ENCODE assay signal across 8 mouse cellular contexts in genomic region chr2:79635426-79636291, GRCm38 (mm10). TPM values are rescaled to one million over a fixed set of nuclear protein-coding genes. Genes with fewer than 3 reads are reported as not detected.
DNase-seq lines count a peak whose midpoint lies in the region; ATAC-seq lines count a peak whose summit lies in the region.

No protein-coding gene starts in this region.

- peak overlapping the region; percentile 93 for H3K9ac ChIP-seq in intestine, embryonic 15.5 days
- H3K9ac ChIP-seq in midbrain, embryonic 11.5 days (ENCODE audit: low read length), result peak overlapping the region; percentile 79

- no peaks in the 10 kb centered on the region for H3K27me3 ChIP-seq in intestine, embryonic 15.5 days (replicated peaks)
- H3K27me3 ChIP-seq in midbrain, embryonic 11.5 days (ENCODE audit: control insufficient read depth, insufficient read depth, low read length), result peaks cover 2% of the 10 kb centered on the region; the same call in 1 of the 2 replicates

- H3K27ac ChIP-seq in intestine, embryonic 15.5 days, result peak overlapping the region; percentile 76
- H3K27ac ChIP-seq in midbrain, embryonic 11.5 days (ENCODE audit: low read depth, low read length), result peak overlapping the region; percentile 30; the same call in 1 of the 2 replicates

- H3K9me3 ChIP-seq in intestine, embryonic 15.5 days, result no peaks in the 10 kb centered on the region
- H3K9me3 ChIP-seq in midbrain, embryonic 11.5 days (ENCODE audit: control insufficient read depth, low read length), result no peaks in the 10 kb centered on the region

- peaks cover 6% of the 10 kb centered on the region; the same call in 1 of the 2 replicates for H3K4me1 ChIP-seq in intestine, embryonic 15.5 days (replicated peaks)
- H3K4me1 ChIP-seq in midbrain, embryonic 11.5 days (ENCODE audit: control insufficient read depth, insufficient read depth, low read length), result peaks cover 6% of the 10 kb centered on the region

- peak; percentile 87 for ATAC-seq in intestine, embryonic 15.5 days
- ATAC-seq in midbrain, embryonic 11.5 days (ENCODE audit: low FRiP score), result peak; percentile 91

- DNase-seq in thymus, adult 18-20 months, result peak; percentile 62
- no peak for DNase-seq in thymus, postnatal 4 days
- peak; percentile 69 for DNase-seq in embryo, embryonic 10.5 days (ENCODE audit: low spot score)
- DNase-seq in gastrocnemius, postnatal 36 days, result peak; percentile 63 to 76
- peak; percentile 70 for DNase-seq in left cerebral cortex, postnatal 4 days
- peak; percentile 98 for DNase-seq in midbrain, embryonic 11.5 days (ENCODE audit: low spot score, missing footprints)
- peak; percentile 48 for DNase-seq in right cerebral cortex, postnatal 4 days

- intact Hi-C loops in gastrocnemius, postnatal 36 days (cut with DNase I), result no loop called here
- intact Hi-C loops in left cerebral cortex, postnatal 4 days (cut with DNase I), result no loop called here

- WGBS in intestine, embryonic 15.5 days, result under 1% methylated on average over 70 of the region's 83 CpGs
- under 1% methylated on average over 82 of the region's 83 CpGs for WGBS in midbrain, embryonic 11.5 days

- H3K4me2 ChIP-seq in intestine, embryonic 15.5 days (replicated peaks), result peak overlapping the region; percentile 74
- H3K4me2 ChIP-seq in midbrain, embryonic 11.5 days, result peak overlapping the region; percentile 95

- H3K36me3 ChIP-seq in intestine, embryonic 15.5 days, result no peaks in the 10 kb centered on the region
- no peaks in the 10 kb centered on the region for H3K36me3 ChIP-seq in midbrain, embryonic 11.5 days (ENCODE audit: control insufficient read depth, insufficient read depth, low read length)

- peak overlapping the region; percentile 62 for H3K4me3 ChIP-seq in intestine, embryonic 15.5 days (replicated peaks)
- H3K4me3 ChIP-seq in midbrain, embryonic 11.5 days (ENCODE audit: low read depth, low read length), result peak overlapping the region; percentile 57

RNA-seq across cellular contexts. Expression of gene Itprid2, which starts 0.5 kb away (rescaled TPM):
- 10 to 100 TPM; 12.6 to 12.7 TPM for total RNA-seq in gastrocnemius, postnatal 36 days (2021)
- 19.5 and 20.5 TPM in 2 replicates for polyA plus RNA-seq in intestine, embryonic 15.5 days (2015; fragmentation: Nextera tagmentation; extraction: Ambion mirVana)
- total RNA-seq in left cerebral cortex, postnatal 4 days (2021), result 10 to 100 TPM; 18.0 to 19.8 TPM
- polyA plus RNA-seq in midbrain, embryonic 11.5 days (2014; fragmentation: Nextera tagmentation; extraction: Ambion mirVana), result 5.8 and 6.1 TPM in 2 replicates
